In the genomic region with DNA sequence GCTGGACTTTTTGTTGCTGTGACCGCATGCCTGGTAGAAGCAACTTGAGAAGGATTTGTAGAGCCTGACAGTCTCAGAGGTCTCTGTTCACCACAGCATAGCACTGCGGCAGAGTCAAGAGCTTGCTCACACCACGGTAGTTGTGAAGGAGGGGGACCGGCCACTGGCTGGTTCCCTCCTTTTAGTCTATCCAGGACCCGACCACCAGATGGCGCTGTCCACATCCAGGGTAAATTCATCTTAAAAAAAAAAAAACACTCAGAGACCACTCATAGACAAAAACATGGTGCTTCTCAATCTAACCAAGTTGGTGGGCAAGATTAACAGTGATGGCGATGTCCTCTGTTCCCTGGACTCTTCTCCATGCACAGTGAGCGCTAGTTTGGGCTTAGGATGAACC, we compare ENCODE assay signal across 10 mouse cellular contexts. TPM values are rescaled to one million over a fixed set of nuclear protein-coding genes. Genes with fewer than 3 reads are reported as not detected.
DNase-seq lines count a peak whose midpoint lies in the region; ATAC-seq and TF ChIP-seq lines count a peak whose summit lies in the region.
"Had no signal": no experiment of that assay in that cellular context is flagged by ENCODE, and none has a peak within 500 bp of the region (broad histone marks: within the 10 kb centered on the region; RNA-seq: fewer than 3 reads in every experiment).

No protein-coding gene starts in this region.

- no peaks in the 10 kb centered on the region for H3K9me3 ChIP-seq in liver, embryonic 11.5 days (ENCODE audit: control insufficient read depth, low read length)
- H3K9me3 ChIP-seq in intestine, postnatal 0 days (ENCODE audit: control insufficient read depth): no peaks in the 10 kb centered on the region
- H3K9me3 ChIP-seq in limb, embryonic 10.5 days (replicated peaks): no peaks in the 10 kb centered on the region
- H3K9me3 ChIP-seq: embryonic facial prominence, embryonic 13.5 days; limb, embryonic 13.5 days had no signal

- no peaks in the 10 kb centered on the region for H3K36me3 ChIP-seq in liver, embryonic 11.5 days (ENCODE audit: control insufficient read depth, insufficient read depth, low read length)
- no peaks in the 10 kb centered on the region for H3K36me3 ChIP-seq in intestine, postnatal 0 days (ENCODE audit: control insufficient read depth, insufficient read depth)
- H3K36me3 ChIP-seq in limb, embryonic 10.5 days: no peaks in the 10 kb centered on the region
- H3K36me3 ChIP-seq: embryonic facial prominence, embryonic 13.5 days; limb, embryonic 13.5 days had no signal

- no peak for ATAC-seq in liver, embryonic 11.5 days (replicated peaks; ENCODE audit: low FRiP score)
- ATAC-seq in intestine, postnatal 0 days: no peak

- H3K4me3 ChIP-seq in liver, embryonic 11.5 days (ENCODE audit: low read depth, low read length): no peak overlapping the region
- H3K4me3 ChIP-seq in intestine, postnatal 0 days (ENCODE audit: low read depth, low read length): no peak overlapping the region
- no peak overlapping the region for H3K4me3 ChIP-seq in limb, embryonic 10.5 days
- H3K4me3 ChIP-seq: embryonic facial prominence, embryonic 13.5 days; limb, embryonic 13.5 days had no signal

- H3K9ac ChIP-seq in liver, embryonic 11.5 days (ENCODE audit: low read depth, low read length): no peak overlapping the region
- H3K9ac ChIP-seq in intestine, postnatal 0 days (ENCODE audit: low read depth, low read length): no peak overlapping the region
- H3K9ac ChIP-seq: embryonic facial prominence, embryonic 13.5 days; limb, embryonic 13.5 days had no signal

- H3K27ac ChIP-seq in liver, embryonic 11.5 days (ENCODE audit: low read depth, low read length): no peak overlapping the region
- peak overlapping the region; percentile 52; the same call in 1 of the 2 replicates for H3K27ac ChIP-seq in intestine, postnatal 0 days (ENCODE audit: low read depth, low read length)
- no peak overlapping the region for H3K27ac ChIP-seq in limb, embryonic 10.5 days
- H3K27ac ChIP-seq: embryonic facial prominence, embryonic 13.5 days; limb, embryonic 13.5 days had no signal

- peak; percentile 71 for TF ChIP-seq CTCF in intestine, postnatal 0 days (IDR thresholded peaks at IDR 0.05; ENCODE audit: low read depth)

- peak; percentile 62 for DNase-seq in liver
- no peak for DNase-seq in liver, embryonic 11.5 days (ENCODE audit: low spot score)
- DNase-seq in NIH3T3 (ENCODE audit: low read depth): peak; percentile 48
- peak; percentile 20 to 44 for DNase-seq in spleen, postnatal 36 days (ENCODE audit: low spot score in 2 of 2)
- no peak for DNase-seq in layer of hippocampus, postnatal 36 days
- no peak for DNase-seq in limb, embryonic 10.5 days (ENCODE audit: low spot score)
- no peak for DNase-seq in testis, postnatal 14 days (ENCODE audit: low spot score)

- H3K4me2 ChIP-seq in liver, embryonic 11.5 days: no peak overlapping the region
- H3K4me2 ChIP-seq in intestine, postnatal 0 days (replicated peaks; ENCODE audit: low read depth): no peak overlapping the region
- H3K4me2 ChIP-seq: embryonic facial prominence, embryonic 13.5 days; limb, embryonic 13.5 days had no signal

- no peaks in the 10 kb centered on the region for H3K4me1 ChIP-seq in liver, embryonic 11.5 days (replicated peaks; ENCODE audit: control insufficient read depth, insufficient read depth, low read length)
- peaks cover 2% of the 10 kb centered on the region; the same call in 1 of the 2 replicates for H3K4me1 ChIP-seq in intestine, postnatal 0 days (replicated peaks; ENCODE audit: control insufficient read depth, insufficient read depth, low read length)
- H3K4me1 ChIP-seq in limb, embryonic 10.5 days: peaks cover 8% of the 10 kb centered on the region

- no peaks in the 10 kb centered on the region for H3K27me3 ChIP-seq in liver, embryonic 11.5 days (replicated peaks; ENCODE audit: control insufficient read depth, insufficient read depth, low read length)
- H3K27me3 ChIP-seq in intestine, postnatal 0 days (replicated peaks; ENCODE audit: control insufficient read depth, insufficient read depth, low read length): no peaks in the 10 kb centered on the region
- no peaks in the 10 kb centered on the region for H3K27me3 ChIP-seq in limb, embryonic 10.5 days (ENCODE audit: low read depth, poor library complexity, severe bottlenecking)
- H3K27me3 ChIP-seq: embryonic facial prominence, embryonic 13.5 days; limb, embryonic 13.5 days had no signal

- 68% methylated on average over 8 of the region's 8 CpGs for WGBS in liver, embryonic 11.5 days
- 68% methylated on average over 8 of the region's 8 CpGs for WGBS in intestine, postnatal 0 days
- 79% methylated on average over 8 of the region's 8 CpGs for WGBS in limb, embryonic 10.5 days

RNA-seq across cellular contexts. Expression of gene Myo3b, which starts 1.7 kb away (rescaled TPM):
- polyA plus RNA-seq in liver, embryonic 11.5 days (2014; fragmentation: Nextera tagmentation; extraction: Ambion mirVana): not detected in 2 replicates
- not detected in 2 replicates for polyA plus RNA-seq in intestine, postnatal 0 days (2015; fragmentation: Nextera tagmentation; extraction: Ambion mirVana)
- total RNA-seq in layer of hippocampus, postnatal 36 days (2021): under 1 TPM; 0.95 to 0.96 TPM
- polyA plus RNA-seq in limb, embryonic 10.5 days (2016; fragmentation: Nextera tagmentation; extraction: Ambion mirVana): not detected in 2 replicates
- polyA plus RNA-seq: embryonic facial prominence, embryonic 13.5 days; limb, embryonic 13.5 days had no signal

Comparison
In these comparisons a context has a peak if more than half of its experiments do, and no peak if none do; other contexts are left out.
1. DNase-seq: peak in liver (single experiment), NIH3T3 (single experiment) and spleen, postnatal 36 days (2 of 2); none in liver, embryonic 11.5 days (single experiment), layer of hippocampus, postnatal 36 days (0 of 2), limb, embryonic 10.5 days (single experiment) and testis, postnatal 14 days (single experiment).